Mouse (Mus musculus): ENCODE data around the gene Adam33.
"Not testable (repeated sequence)": the region's sequence is repeated elsewhere in the genome, so short reads cannot be mapped to it uniquely, and the experiment has no call there.

The Adam33 gene

GRCm38 (mm10) chr2:131063404-131063864 lies at the start of gene Adam33:
TSS of gene Adam33 (minus strand) at chr2:131063814.
- DNase-seq (ENCODE audit: low spot score) = no peak

- DNase-seq (ENCODE audit: low spot score) = no peak
Observed at GRCm38 (mm10) chr2:131105989-131106388, 42.4 kb upstream of the Adam33 start.

- not testable (repeated sequence) for DNase-seq (ENCODE audit: low spot score)
Observed at GRCm38 (mm10) chr2:131105061-131105460, 41.4 kb upstream of the Adam33 start.

GRCm38 (mm10) chr2:131104021-131104420 lies 40.4 kb upstream of the Adam33 start:
- DNase-seq (ENCODE audit: low spot score) = no peak

GRCm38 (mm10) chr2:131101530-131101929 lies 37.9 kb upstream of the Adam33 start:
- DNase-seq (ENCODE audit: low spot score) = no peak

GRCm38 (mm10) chr2:131097087-131097486 lies 33.5 kb upstream of the Adam33 start:
- DNase-seq (ENCODE audit: low spot score) = no peak

- DNase-seq (ENCODE audit: low spot score) = no peak
Observed at GRCm38 (mm10) chr2:131096101-131096795, 32.6 kb upstream of the Adam33 start.

GRCm38 (mm10) chr2:131094823-131095222 lies 31.2 kb upstream of the Adam33 start:
- peak; percentile 49 for DNase-seq (ENCODE audit: low spot score)

- DNase-seq (ENCODE audit: low spot score) = no peak
Observed at GRCm38 (mm10) chr2:131093577-131093976, 30.0 kb upstream of the Adam33 start.

- no peak for DNase-seq (ENCODE audit: low spot score)
Observed at GRCm38 (mm10) chr2:131090852-131091251, 27.2 kb upstream of the Adam33 start.

GRCm38 (mm10) chr2:131089634-131090033 lies 26.0 kb upstream of the Adam33 start:
- DNase-seq (ENCODE audit: low spot score) = no peak

GRCm38 (mm10) chr2:131088581-131088980 lies 25.0 kb upstream of the Adam33 start:
- no peak for DNase-seq (ENCODE audit: low spot score)

- DNase-seq (ENCODE audit: low spot score) = no peak
Observed at GRCm38 (mm10) chr2:131086667-131087390, 23.2 kb upstream of the Adam33 start, which contains the start of gene Siglec1. TSS of gene Siglec1 (minus strand) at chr2:131086765.

GRCm38 (mm10) chr2:131084206-131084605 lies 20.6 kb upstream of the Adam33 start:
- DNase-seq (ENCODE audit: low spot score) = no peak

GRCm38 (mm10) chr2:131080507-131080906 lies 16.9 kb upstream of the Adam33 start:
- no peak for DNase-seq (ENCODE audit: low spot score)

- no peak for DNase-seq (ENCODE audit: low spot score)
Observed at GRCm38 (mm10) chr2:131072536-131072935, 8.9 kb upstream of the Adam33 start.

- no peak for DNase-seq (ENCODE audit: low spot score)
Observed at GRCm38 (mm10) chr2:131067481-131067880, 3.9 kb upstream of the Adam33 start.

- DNase-seq (ENCODE audit: low spot score) = no peak
Observed at GRCm38 (mm10) chr2:131066342-131066741, 2.7 kb upstream of the Adam33 start.

- no peak for DNase-seq (ENCODE audit: low spot score)
Observed at GRCm38 (mm10) chr2:131061607-131062006, 2.0 kb downstream of the Adam33 start.

GRCm38 (mm10) chr2:131060784-131061183 lies 2.8 kb downstream of the Adam33 start:
- DNase-seq (ENCODE audit: low spot score) = no peak

- DNase-seq (ENCODE audit: low spot score) = no peak
Observed at GRCm38 (mm10) chr2:131059781-131060540, 3.7 kb downstream of the Adam33 start.

GRCm38 (mm10) chr2:131059377-131059776 lies 4.2 kb downstream of the Adam33 start:
- peak; percentile 60 for DNase-seq (ENCODE audit: low spot score)

- DNase-seq (ENCODE audit: low spot score) = no peak
Observed at GRCm38 (mm10) chr2:131058672-131059071, 4.9 kb downstream of the Adam33 start.

Data from testis, postnatal 14 days (tissue).